Mouse (Mus musculus) small intestine, adult 2 months (tissue): ENCODE measurements at regions not wholly inside any gene's neighbourhood (a gene's known extent, or its start where the extent isn't known, plus 50 kb on each side); places are given as distances from the start of the nearest gene placed in this dataset.

Experiments used
- CTCF ChIP-seq: fragments of 200-500 bp; IDR thresholded peaks from 2 replicates; pipeline ENCODE4 v1.5.1; 2012; ENCODE audit warnings: low read depth, mild to moderate bottlenecking, control low read depth, inconsistent platforms, low read length, moderate library complexity, mixed read lengths; ENCODE audit not compliant: insufficient replicate concordance, insufficient read length; ENCODE audit errors: extremely low read depth
- POLR2A ChIP-seq: fragments of 200-500 bp; IDR thresholded peaks from 2 replicates; pipeline ENCODE4 v1.6.1; 2012; ENCODE audit warnings: low read depth, mild to moderate bottlenecking, control low read depth, inconsistent platforms, low read length, moderate library complexity

DNA sequence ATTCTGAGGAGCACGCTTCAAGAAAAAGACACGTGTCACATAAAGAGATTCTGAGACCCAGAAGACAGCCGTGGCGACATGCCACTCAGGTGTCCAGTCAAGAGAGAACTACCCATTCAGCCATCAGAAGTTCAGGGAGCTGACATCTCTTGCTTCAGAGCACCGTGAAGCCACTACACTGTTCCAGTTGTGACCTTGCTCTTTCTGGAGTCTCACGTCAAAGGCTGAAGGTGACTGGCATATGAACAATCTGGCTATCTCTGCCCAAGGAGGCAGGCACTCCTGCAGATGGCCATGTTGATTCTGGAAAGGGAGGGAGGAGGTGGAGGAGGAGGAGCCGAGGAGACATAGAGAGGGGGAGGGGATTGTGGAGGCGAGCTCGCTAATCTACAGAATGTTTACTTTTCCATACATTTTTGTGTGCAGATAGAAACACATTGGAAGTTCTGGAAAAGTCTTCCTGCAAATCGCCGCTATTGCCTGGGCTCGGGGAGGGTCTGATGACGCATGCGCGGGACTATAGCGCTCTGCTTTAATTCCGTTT lies 116.3 kb upstream of the Ctnnb1 start:
- no peak for TF ChIP-seq POLR2A
- TF ChIP-seq CTCF, result no peak
